8 mouse cellular contexts compared by ENCODE assay signal in the genomic region with DNA sequence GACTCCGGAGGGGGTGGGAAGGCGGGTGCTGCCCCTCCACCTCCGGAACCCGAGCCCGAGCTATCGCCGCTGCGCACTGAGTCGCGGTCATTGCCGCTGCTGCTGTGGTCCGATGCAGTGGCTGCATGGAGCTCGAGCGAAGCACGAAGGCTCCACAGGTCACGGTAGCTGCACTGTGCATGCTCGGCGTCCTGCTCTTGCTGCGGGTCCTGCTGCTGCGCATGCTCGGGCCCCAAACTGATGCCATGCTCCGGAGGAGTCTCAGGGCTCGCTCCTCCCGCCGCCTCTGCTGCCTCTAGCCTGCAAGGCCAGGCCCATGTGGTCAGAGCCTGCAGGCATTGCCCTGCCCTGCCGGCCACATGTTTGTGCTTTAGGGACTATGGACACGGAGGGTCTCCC. TPM values are rescaled to one million over a fixed set of nuclear protein-coding genes. Genes with fewer than 3 reads are reported as not detected.
DNase-seq lines count a peak whose midpoint lies in the region; ATAC-seq and TF ChIP-seq lines count a peak whose summit lies in the region.

No protein-coding gene starts in this region.

- peak; percentile 6 for DNase-seq in gastrocnemius, postnatal 25 days
- no peak for DNase-seq in gastrocnemius, adult 18-20 months (ENCODE audit: low spot score)
- DNase-seq in ES-E14 (ENCODE audit: low read depth, low spot score): no peak
- no peak for DNase-seq in forebrain, embryonic 11.5 days (ENCODE audit: low spot score)
- no peak for DNase-seq in adrenal gland, postnatal 10 days
- DNase-seq in adrenal gland, postnatal 25 days: no peak

- H3K9me3 ChIP-seq in ES-E14 (ENCODE audit: control insufficient read depth, insufficient read depth, low read depth, low read length): no peaks in the 10 kb centered on the region
- H3K9me3 ChIP-seq in forebrain, embryonic 11.5 days (ENCODE audit: control insufficient read depth, low read length): no peaks in the 10 kb centered on the region
- no peaks in the 10 kb centered on the region for H3K9me3 ChIP-seq in liver, embryonic 12.5 days (replicated peaks)

- peak overlapping the region; percentile 2; the same call in 1 of the 2 replicates for H3K9ac ChIP-seq in ES-E14 (ENCODE audit: insufficient read depth, low read depth, low read length, poor library complexity, severe bottlenecking)
- peak overlapping the region; percentile 35 for H3K9ac ChIP-seq in forebrain, embryonic 11.5 days (ENCODE audit: low read length)
- no peak overlapping the region for H3K9ac ChIP-seq in liver, embryonic 12.5 days

- H3K4me3 ChIP-seq in ES-E14 (ENCODE audit: insufficient read depth in 1 of 2, low read depth in 1 of 2, low read length in 2 of 2, poor library complexity in 1 of 2, severe bottlenecking in 1 of 2): peak overlapping the region; percentile 5 to 9; a peak in 2 of 4 replicates
- H3K4me3 ChIP-seq in forebrain, embryonic 11.5 days (ENCODE audit: low read depth, low read length): no peak overlapping the region
- no peak overlapping the region for H3K4me3 ChIP-seq in liver, embryonic 12.5 days

- WGBS in forebrain, embryonic 11.5 days: 30% methylated on average over 27 of the region's 27 CpGs
- 72% methylated on average over 27 of the region's 27 CpGs for WGBS in liver, embryonic 12.5 days (ENCODE audit: insufficient replicate concordance)

- H3K4me1 ChIP-seq in ES-E14 (ENCODE audit: control insufficient read depth in 2 of 2, insufficient read depth in 2 of 2, low read length in 2 of 2, poor library complexity in 1 of 2): peaks cover 3 to 18% of the 10 kb centered on the region in 2 experiments; a peak in 1 of 4 replicates
- peaks cover 15% of the 10 kb centered on the region for H3K4me1 ChIP-seq in forebrain, embryonic 11.5 days (replicated peaks; ENCODE audit: control insufficient read depth, insufficient read depth, low read length)
- peaks cover 51% of the 10 kb centered on the region for H3K4me1 ChIP-seq in liver, embryonic 12.5 days

- peak overlapping the region; percentile 1; the same call in 1 of the 2 replicates for H3K4me2 ChIP-seq in forebrain, embryonic 11.5 days (ENCODE audit: low read depth, low read length, severe bottlenecking)
- peak overlapping the region; percentile 31 for H3K4me2 ChIP-seq in liver, embryonic 12.5 days

- H3K27ac ChIP-seq in ES-E14 (ENCODE audit: insufficient read depth, low read depth, low read length, poor library complexity, severe bottlenecking): no peak overlapping the region
- H3K27ac ChIP-seq in forebrain, embryonic 11.5 days (ENCODE audit: low read depth, low read length): no peak overlapping the region
- no peak overlapping the region for H3K27ac ChIP-seq in liver, embryonic 12.5 days

- in situ Hi-C loops in ES-E14 (cut with MboI; ENCODE audit: low sequenced_read_pairs in 2 of 2, unreplicated experiment in 2 of 2): no loop called here

- peaks cover 5% of the 10 kb centered on the region for H3K27me3 ChIP-seq in forebrain, embryonic 11.5 days (ENCODE audit: control insufficient read depth, insufficient read depth, low read length)
- peaks cover 25% of the 10 kb centered on the region for H3K27me3 ChIP-seq in liver, embryonic 12.5 days (replicated peaks)

- ATAC-seq in forebrain, embryonic 11.5 days (replicated peaks; ENCODE audit: low FRiP score): peak; percentile 19; the same call in 1 of the 2 replicates
- ATAC-seq in liver, embryonic 12.5 days: no peak
- no peak for ATAC-seq in frontal cortex, adult (ENCODE audit: low TSS enrichment)

- peaks cover 73% of the 10 kb centered on the region for H3K36me3 ChIP-seq in ES-E14 (ENCODE audit: control insufficient read depth, insufficient read depth, low read length, poor library complexity, severe bottlenecking)
- peaks cover 20% of the 10 kb centered on the region for H3K36me3 ChIP-seq in forebrain, embryonic 11.5 days (ENCODE audit: control insufficient read depth, insufficient read depth, low read length)
- H3K36me3 ChIP-seq in liver, embryonic 12.5 days: peaks cover 65% of the 10 kb centered on the region

TF ChIP-seq in ES-E14, 5 proteins besides CTCF, POLR2A, EP300 and RAD21:
- TF ChIP-seq CHD2 (IDR thresholded peaks at IDR 0.05; ENCODE audit: low read depth, low read length) (no peak), MAFK (IDR thresholded peaks at IDR 0.05; ENCODE audit: insufficient read depth, low read depth, low read length) (no peak), ZC3H11A (IDR thresholded peaks at IDR 0.05; ENCODE audit: borderline replicate concordance, low read depth, low read length) (no peak), ZNF384 (IDR thresholded peaks at IDR 0.05; ENCODE audit: low read depth, low read length) (no peak), HCFC1 (IDR thresholded peaks at IDR 0.05; ENCODE audit: borderline replicate concordance, insufficient read depth, low read length) (no peak)
TF ChIP-seq in ES-E14: peak in this region for 0.

RNA-seq across cellular contexts. Expression of a gene that starts 6.5 kb away (rescaled TPM):
- total RNA-seq in gastrocnemius, postnatal 25 days (2021): 100 to 1,000 TPM; 634 to 665 TPM
- 100 to 1,000 TPM; 573 to 611 TPM for total RNA-seq in gastrocnemius, adult 18-20 months (2021)
- total RNA-seq in ES-E14 (2012; rRNA removed): 217 and 226 TPM in 2 replicates
- polyA plus RNA-seq in forebrain, embryonic 11.5 days (2014; fragmentation: Nextera tagmentation; extraction: Ambion mirVana): 401 and 414 TPM in 2 replicates
- polyA plus RNA-seq in liver, embryonic 12.5 days (2016; fragmentation: Nextera tagmentation; extraction: Ambion mirVana): 393 and 419 TPM in 2 replicates
- 100 to 1,000 TPM; 982 to 996 TPM for total RNA-seq in adrenal gland, postnatal 10 days (2021)
- total RNA-seq in adrenal gland, postnatal 25 days (2021): 460 and 592 TPM in 2 replicates

RNA-seq across cellular contexts. Expression of a gene that starts 8.7 kb away (rescaled TPM):
- total RNA-seq in gastrocnemius, postnatal 25 days (2021): 1 to 10 TPM; 1.2 to 1.6 TPM
- total RNA-seq in gastrocnemius, adult 18-20 months (2021): 1 to 10 TPM; 1.6 to 1.9 TPM
- total RNA-seq in ES-E14 (2012; rRNA removed): 20.9 and 41.0 TPM in 2 replicates
- 10.4 and 15.0 TPM in 2 replicates for polyA plus RNA-seq in forebrain, embryonic 11.5 days (2014; fragmentation: Nextera tagmentation; extraction: Ambion mirVana)
- polyA plus RNA-seq in liver, embryonic 12.5 days (2016; fragmentation: Nextera tagmentation; extraction: Ambion mirVana): 0.94 and 0.96 TPM in 2 replicates
- total RNA-seq in adrenal gland, postnatal 10 days (2021): 10 to 100 TPM; 41.6 to 65.6 TPM
- 45.4 and 67.9 TPM in 2 replicates for total RNA-seq in adrenal gland, postnatal 25 days (2021)

RNA-seq across cellular contexts. Expression of a gene that starts 16.1 kb away (rescaled TPM):
- total RNA-seq in gastrocnemius, postnatal 25 days (2021): 10 to 100 TPM; 33.7 to 34.8 TPM
- total RNA-seq in gastrocnemius, adult 18-20 months (2021): 10 to 100 TPM; 40.6 to 47.9 TPM
- 38.3 and 42.6 TPM in 2 replicates for total RNA-seq in ES-E14 (2012; rRNA removed)
- 58.3 and 66.4 TPM in 2 replicates for polyA plus RNA-seq in forebrain, embryonic 11.5 days (2014; fragmentation: Nextera tagmentation; extraction: Ambion mirVana)
- polyA plus RNA-seq in liver, embryonic 12.5 days (2016; fragmentation: Nextera tagmentation; extraction: Ambion mirVana): 5.7 and 6.3 TPM in 2 replicates
- total RNA-seq in adrenal gland, postnatal 10 days (2021): 100 to 1,000 TPM; 106 to 127 TPM
- 74.1 and 97.4 TPM in 2 replicates for total RNA-seq in adrenal gland, postnatal 25 days (2021)

RNA-seq across cellular contexts. Expression of a gene that starts 16.3 kb away (rescaled TPM):
- 100 to 1,000 TPM in 1 of 2 experiments, 10 to 100 TPM in 1; 99.8 to 120 TPM for total RNA-seq in gastrocnemius, postnatal 25 days (2021)
- 100 to 1,000 TPM; 145 to 148 TPM for total RNA-seq in gastrocnemius, adult 18-20 months (2021)
- 124 and 141 TPM in 2 replicates for total RNA-seq in ES-E14 (2012; rRNA removed)
- 26.5 and 31.6 TPM in 2 replicates for polyA plus RNA-seq in forebrain, embryonic 11.5 days (2014; fragmentation: Nextera tagmentation; extraction: Ambion mirVana)
- polyA plus RNA-seq in liver, embryonic 12.5 days (2016; fragmentation: Nextera tagmentation; extraction: Ambion mirVana): 18.6 and 19.8 TPM in 2 replicates
- total RNA-seq in adrenal gland, postnatal 10 days (2021): 100 to 1,000 TPM; 133 to 151 TPM
- total RNA-seq in adrenal gland, postnatal 25 days (2021): 154 TPM in 2 replicates

RNA-seq across cellular contexts. Expression of a gene that starts 26.6 kb away (rescaled TPM):
- total RNA-seq in gastrocnemius, postnatal 25 days (2021): 1 to 10 TPM; 5.6 to 6.7 TPM
- total RNA-seq in gastrocnemius, adult 18-20 months (2021): 1 to 10 TPM; 5.4 to 5.9 TPM
- total RNA-seq in ES-E14 (2012; rRNA removed): 36.6 and 49.3 TPM in 2 replicates
- 12.5 and 13.6 TPM in 2 replicates for polyA plus RNA-seq in forebrain, embryonic 11.5 days (2014; fragmentation: Nextera tagmentation; extraction: Ambion mirVana)
- 15.0 and 15.4 TPM in 2 replicates for polyA plus RNA-seq in liver, embryonic 12.5 days (2016; fragmentation: Nextera tagmentation; extraction: Ambion mirVana)
- total RNA-seq in adrenal gland, postnatal 10 days (2021): 10 to 100 TPM; 37.5 to 55.7 TPM
- 66.1 and 73.2 TPM in 2 replicates for total RNA-seq in adrenal gland, postnatal 25 days (2021)

Comparison
In these comparisons a context has a peak if more than half of its experiments do, and no peak if none do; other contexts are left out.
1. H3K4me3 ChIP-seq: peak in ES-E14 (2 of 2); none in forebrain, embryonic 11.5 days (single experiment) and liver, embryonic 12.5 days (single experiment).